Mouse (Mus musculus): ENCODE results near the gene Zdhhc14. TPM values are rescaled to one million over a fixed set of nuclear protein-coding genes. Genes with fewer than 3 reads are reported as not detected.

Zdhhc14 gene
- total and polyA plus RNA-seq, 2 experiments from 2014 or later: 0.74 to 5.2 TPM

DNA sequence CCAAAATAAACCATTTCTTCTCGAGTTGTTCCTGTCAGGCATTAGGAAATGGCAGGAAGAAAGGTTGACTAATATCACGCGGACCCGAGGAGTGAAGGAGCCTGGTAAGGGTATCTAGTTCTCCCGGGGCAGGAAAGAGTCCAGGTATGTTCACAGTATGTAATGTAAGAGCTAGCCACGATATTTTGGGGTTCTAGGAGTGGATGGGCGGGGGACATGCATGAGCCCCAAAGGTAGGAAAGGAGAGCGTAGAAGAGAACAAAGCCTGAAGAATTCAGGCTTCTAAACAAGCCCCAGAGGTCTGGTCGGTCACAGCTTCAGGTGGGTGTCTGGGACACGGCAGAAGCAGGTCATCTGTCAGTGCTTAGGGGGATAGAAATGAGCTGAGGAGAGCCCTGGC, 27.1 kb downstream of the Zdhhc14 start:
- H3K4me2 ChIP-seq (ENCODE audit: low read depth, low read length): no peak overlapping the region
- DNase-seq (ENCODE audit: low spot score) (no peak), ATAC-seq (ENCODE audit: insufficient read depth, low read depth) (no peak)
- TF ChIP-seq EP300 (IDR thresholded peaks at IDR 0.05; ENCODE audit: low read depth): no peak
- no peak for TF ChIP-seq CTCF (IDR thresholded peaks at IDR 0.05; ENCODE audit: low read depth)
- no peak overlapping the region for H3K9ac ChIP-seq (replicated peaks; ENCODE audit: low read depth, low read length)
- WGBS: 77% methylated on average over 10 of the region's 10 CpGs
- no peaks in the 10 kb centered on the region for H3K36me3 ChIP-seq (replicated peaks; ENCODE audit: control insufficient read depth, insufficient read depth, low read length)
- H3K9me3 ChIP-seq (replicated peaks; ENCODE audit: control insufficient read depth, low read length): no peaks in the 10 kb centered on the region
- H3K4me3 ChIP-seq (ENCODE audit: low read depth, low read length): no peak overlapping the region
- H3K4me1 ChIP-seq (ENCODE audit: control insufficient read depth, insufficient read depth): no peaks in the 10 kb centered on the region
- H3K27ac ChIP-seq (ENCODE audit: low read depth): no peak overlapping the region
- H3K27me3 ChIP-seq (ENCODE audit: control insufficient read depth, insufficient read depth, low read length): no peaks in the 10 kb centered on the region

DNA sequence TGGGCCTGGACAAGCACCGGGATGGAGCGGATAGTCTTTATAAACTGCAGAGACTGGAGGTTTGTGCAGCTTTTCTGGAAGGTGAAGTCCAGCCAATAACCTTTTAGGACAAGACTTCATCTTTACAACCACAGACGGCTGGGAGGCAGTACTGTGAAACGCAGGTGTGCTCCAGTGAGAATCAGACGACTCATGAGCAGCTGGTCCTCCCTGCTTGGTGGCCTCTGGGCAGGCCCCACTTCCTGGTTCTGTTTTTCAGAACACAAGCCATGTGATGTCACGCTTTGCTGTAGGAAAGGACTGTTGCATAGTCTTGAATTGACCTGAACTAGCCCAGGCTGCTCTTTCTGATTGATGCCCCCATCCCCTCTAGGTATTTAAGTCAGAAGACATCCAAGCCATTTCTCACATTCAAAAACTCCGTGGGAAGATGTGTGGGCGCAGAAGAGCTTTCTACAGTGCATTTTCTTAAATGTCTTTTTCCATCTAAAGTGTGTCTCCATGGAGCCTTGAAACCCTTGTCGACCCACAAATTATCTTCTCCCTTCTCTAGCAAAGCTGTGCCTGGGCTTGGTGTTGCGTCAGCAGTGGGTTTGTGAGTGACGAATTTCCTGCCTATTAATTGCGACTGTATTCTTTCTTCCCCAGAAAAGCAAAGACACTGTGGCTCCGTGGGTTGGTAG, 27.7 kb downstream of the Zdhhc14 start:
- Histone ChIP-seq H3K36me3 (replicated peaks; ENCODE audit: control insufficient read depth, insufficient read depth, low read length) (no peaks in the 10 kb centered on the region), H3K9me3 (replicated peaks; ENCODE audit: control insufficient read depth, low read length) (no peaks in the 10 kb centered on the region), H3K9ac (replicated peaks; ENCODE audit: low read depth, low read length) (no peak overlapping the region), H3K4me1 (ENCODE audit: control insufficient read depth, insufficient read depth) (no peaks in the 10 kb centered on the region), H3K4me2 (ENCODE audit: low read depth, low read length) (no peak overlapping the region), H3K27me3 (ENCODE audit: control insufficient read depth, insufficient read depth, low read length) (no peaks in the 10 kb centered on the region), H3K4me3 (ENCODE audit: low read depth, low read length) (no peak overlapping the region), H3K27ac (ENCODE audit: low read depth) (no peak overlapping the region)
- DNase-seq (ENCODE audit: low spot score) (no peak), ATAC-seq (ENCODE audit: insufficient read depth, low read depth) (no peak)
- 78% methylated on average over 13 of the region's 13 CpGs for WGBS
- TF ChIP-seq EP300 (IDR thresholded peaks at IDR 0.05; ENCODE audit: low read depth): no peak
- no peak for TF ChIP-seq CTCF (IDR thresholded peaks at IDR 0.05; ENCODE audit: low read depth)

DNA sequence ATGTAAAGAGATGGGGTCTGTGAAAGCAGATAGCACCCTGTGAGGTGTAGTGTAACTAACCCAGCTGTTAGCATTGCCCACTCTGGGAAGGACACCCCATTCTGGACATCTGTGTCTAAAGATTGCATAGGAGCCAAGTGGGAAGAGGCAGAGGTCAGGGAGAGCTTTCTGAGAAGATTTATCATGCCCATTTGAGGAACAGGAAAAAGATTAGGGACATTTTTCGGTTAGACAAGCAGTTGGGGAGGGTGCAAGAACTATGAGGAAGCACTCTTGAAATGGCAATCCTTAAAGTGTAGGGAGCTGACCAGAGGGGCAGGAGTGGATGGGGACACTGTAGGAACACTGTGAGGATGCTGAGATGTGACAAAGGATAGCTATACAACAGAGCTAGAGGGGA, 29.2 kb downstream of the Zdhhc14 start:
- whole genome bisulfite sequencing: 59% methylated on average over 1 of the region's 1 CpGs
- ATAC-seq (ENCODE audit: insufficient read depth, low read depth) (no peak), DNase-seq (ENCODE audit: low spot score) (no peak)
- no peaks in the 10 kb centered on the region for H3K4me1 ChIP-seq (ENCODE audit: control insufficient read depth, insufficient read depth)
- no peaks in the 10 kb centered on the region for H3K36me3 ChIP-seq (replicated peaks; ENCODE audit: control insufficient read depth, insufficient read depth, low read length)
- no peaks in the 10 kb centered on the region for H3K27me3 ChIP-seq (ENCODE audit: control insufficient read depth, insufficient read depth, low read length)
- H3K4me2 ChIP-seq (ENCODE audit: low read depth, low read length): no peak overlapping the region
- no peak for TF ChIP-seq CTCF (IDR thresholded peaks at IDR 0.05; ENCODE audit: low read depth)
- TF ChIP-seq EP300 (IDR thresholded peaks at IDR 0.05; ENCODE audit: low read depth): no peak
- H3K9me3 ChIP-seq (replicated peaks; ENCODE audit: control insufficient read depth, low read length): no peaks in the 10 kb centered on the region
- H3K4me3 ChIP-seq (ENCODE audit: low read depth, low read length): no peak overlapping the region
- H3K27ac ChIP-seq (ENCODE audit: low read depth): no peak overlapping the region
- no peak overlapping the region for H3K9ac ChIP-seq (replicated peaks; ENCODE audit: low read depth, low read length)

DNA sequence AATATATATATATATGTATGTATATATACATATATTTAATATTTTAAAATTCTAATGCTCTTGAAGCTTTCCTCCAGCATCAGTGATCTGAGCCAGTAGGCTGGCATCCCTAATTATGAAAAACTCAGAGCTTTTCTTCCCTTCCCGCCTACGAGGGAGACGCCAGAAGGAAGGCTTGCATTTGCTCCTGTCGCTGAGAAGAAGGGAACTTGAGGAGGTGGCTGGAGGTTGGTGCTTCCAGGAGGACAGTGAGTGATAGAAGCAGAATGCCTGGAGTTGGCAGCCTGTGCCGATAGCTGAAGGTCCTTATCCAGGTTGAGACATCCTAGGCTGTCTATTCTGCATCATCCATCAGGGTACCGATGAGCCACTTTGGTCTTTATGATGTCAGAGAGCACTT, 37.2 kb downstream of the Zdhhc14 start:
- no peaks in the 10 kb centered on the region for H3K36me3 ChIP-seq (replicated peaks; ENCODE audit: control insufficient read depth, insufficient read depth, low read length)
- no peak overlapping the region for H3K9ac ChIP-seq (replicated peaks; ENCODE audit: low read depth, low read length)
- H3K4me2 ChIP-seq (ENCODE audit: low read depth, low read length): no peak overlapping the region
- no peak for DNase-seq (ENCODE audit: low spot score)
- 78% methylated on average over 6 of the region's 6 CpGs for WGBS
- H3K27ac ChIP-seq (ENCODE audit: low read depth): no peak overlapping the region
- no peaks in the 10 kb centered on the region for H3K27me3 ChIP-seq (ENCODE audit: control insufficient read depth, insufficient read depth, low read length)
- no peak overlapping the region for H3K4me3 ChIP-seq (ENCODE audit: low read depth, low read length)
- no peaks in the 10 kb centered on the region for H3K4me1 ChIP-seq (ENCODE audit: control insufficient read depth, insufficient read depth)
- TF ChIP-seq EP300 (IDR thresholded peaks at IDR 0.05; ENCODE audit: low read depth): no peak
- no peak for TF ChIP-seq CTCF (IDR thresholded peaks at IDR 0.05; ENCODE audit: low read depth)
- H3K9me3 ChIP-seq (replicated peaks; ENCODE audit: control insufficient read depth, low read length): no peaks in the 10 kb centered on the region
- no peak for ATAC-seq (ENCODE audit: insufficient read depth, low read depth)

DNA sequence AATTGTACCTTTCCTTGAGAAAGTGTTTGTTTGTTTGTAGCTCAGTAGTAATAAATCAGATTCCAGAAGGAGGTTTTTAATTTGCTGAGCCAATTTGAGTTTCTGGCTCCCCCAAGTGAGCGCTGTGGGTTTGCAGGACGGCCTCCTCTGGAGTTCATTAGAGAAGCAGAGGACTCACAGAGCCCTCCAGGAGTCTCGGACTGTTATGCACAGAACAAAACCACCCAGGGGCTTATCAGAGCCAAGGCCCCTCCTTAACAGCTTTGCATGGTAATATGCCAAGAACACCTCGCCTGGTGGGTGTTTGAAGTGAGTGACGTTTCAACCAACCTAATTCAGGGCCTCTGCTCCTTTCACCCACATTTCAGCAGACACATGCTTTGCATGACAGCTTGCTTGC, 40.5 kb downstream of the Zdhhc14 start:
- ATAC-seq (ENCODE audit: insufficient read depth, low read depth) (no peak), DNase-seq (ENCODE audit: low spot score) (no peak)
- H3K9me3 ChIP-seq (replicated peaks; ENCODE audit: control insufficient read depth, low read length): no peaks in the 10 kb centered on the region
- H3K4me1 ChIP-seq (ENCODE audit: control insufficient read depth, insufficient read depth): no peaks in the 10 kb centered on the region
- H3K4me2 ChIP-seq (ENCODE audit: low read depth, low read length): no peak overlapping the region
- no peaks in the 10 kb centered on the region for H3K36me3 ChIP-seq (replicated peaks; ENCODE audit: control insufficient read depth, insufficient read depth, low read length)
- TF ChIP-seq CTCF (IDR thresholded peaks at IDR 0.05; ENCODE audit: low read depth) (no peak), EP300 (IDR thresholded peaks at IDR 0.05; ENCODE audit: low read depth) (no peak)
- WGBS: 35% methylated on average over 5 of the region's 5 CpGs
- no peak overlapping the region for H3K27ac ChIP-seq (ENCODE audit: low read depth)
- no peak overlapping the region for H3K9ac ChIP-seq (replicated peaks; ENCODE audit: low read depth, low read length)
- no peak overlapping the region for H3K4me3 ChIP-seq (ENCODE audit: low read depth, low read length)
- no peaks in the 10 kb centered on the region for H3K27me3 ChIP-seq (ENCODE audit: control insufficient read depth, insufficient read depth, low read length)

DNA sequence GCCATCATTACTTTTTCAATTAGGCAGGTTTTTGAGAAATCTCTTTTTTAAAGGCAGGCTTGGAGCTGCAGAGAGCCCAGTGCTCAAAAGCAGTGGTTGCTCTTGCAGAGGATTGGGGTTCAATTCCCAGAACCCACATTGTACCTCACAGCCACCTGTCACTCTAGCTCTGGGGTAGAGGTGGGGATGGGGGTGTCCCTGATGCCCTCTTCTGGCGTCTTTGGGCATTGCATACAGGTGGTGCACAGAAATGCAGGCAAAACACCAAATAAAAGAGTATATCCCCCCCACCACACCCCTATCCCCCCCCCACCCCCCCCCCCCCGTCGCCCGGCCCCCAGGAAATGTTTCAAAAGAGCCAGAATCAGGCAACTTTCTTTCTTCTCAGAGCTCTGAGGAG, 43.0 kb downstream of the Zdhhc14 start:
- Histone ChIP-seq H3K4me2 (ENCODE audit: low read depth, low read length) (no peak overlapping the region), H3K36me3 (replicated peaks; ENCODE audit: control insufficient read depth, insufficient read depth, low read length) (no peaks in the 10 kb centered on the region), H3K4me3 (ENCODE audit: low read depth, low read length) (no peak overlapping the region), H3K27me3 (ENCODE audit: control insufficient read depth, insufficient read depth, low read length) (no peaks in the 10 kb centered on the region), H3K4me1 (ENCODE audit: control insufficient read depth, insufficient read depth) (no peaks in the 10 kb centered on the region), H3K9me3 (replicated peaks; ENCODE audit: control insufficient read depth, low read length) (no peaks in the 10 kb centered on the region), H3K27ac (ENCODE audit: low read depth) (no peak overlapping the region), H3K9ac (replicated peaks; ENCODE audit: low read depth, low read length) (no peak overlapping the region)
- DNase-seq (ENCODE audit: low spot score): no peak
- WGBS: 18% methylated on average over 1 of the region's 4 CpGs
- TF ChIP-seq EP300 (IDR thresholded peaks at IDR 0.05; ENCODE audit: low read depth) (no peak), CTCF (IDR thresholded peaks at IDR 0.05; ENCODE audit: low read depth) (peak; percentile 31; the same call in 1 of the 2 replicates)
- no peak for ATAC-seq (ENCODE audit: insufficient read depth, low read depth)
